Mouse (Mus musculus): ENCODE measurements around the gene Atp5h.

DNA sequence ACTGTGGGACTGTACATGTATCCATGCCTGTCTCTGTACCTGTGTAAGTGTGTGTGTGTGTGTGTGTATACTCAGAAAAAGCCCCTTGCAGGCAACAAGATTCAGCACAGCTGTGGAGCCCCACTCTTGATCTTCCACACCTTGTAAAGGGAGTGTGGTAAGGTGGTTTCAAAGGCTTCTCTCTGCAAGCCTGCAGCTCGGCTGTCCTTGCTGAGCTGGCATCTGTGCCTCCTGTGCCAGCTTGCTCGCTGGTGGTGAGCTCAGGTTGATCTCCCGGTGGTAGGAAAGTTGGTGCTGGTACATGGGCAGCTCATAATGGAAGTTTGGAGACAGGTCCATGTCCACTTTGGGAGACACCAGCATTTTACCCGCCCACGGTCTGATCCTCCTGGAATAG lies 42.1 kb upstream of the Atp5h start:
- no peak for TF ChIP-seq CHD2 (IDR thresholded peaks at IDR 0.05; ENCODE audit: low read depth, low read length)
- no peak for TF ChIP-seq ZNF384 (IDR thresholded peaks at IDR 0.05; ENCODE audit: low read depth, low read length)
- TF ChIP-seq ZC3H11A (IDR thresholded peaks at IDR 0.05; ENCODE audit: borderline replicate concordance, low read depth, low read length), result no peak
- no peak for TF ChIP-seq HCFC1 (IDR thresholded peaks at IDR 0.05; ENCODE audit: borderline replicate concordance, insufficient read depth, low read length)

Measured in ES-E14 (cell line).